Mouse (Mus musculus): ENCODE measurements around the gene Plppr1. TPM values are rescaled to one million over a fixed set of nuclear protein-coding genes. Genes with fewer than 3 reads are reported as not detected.

The Plppr1 gene
- 0.05 TPM in 1 of 2 replicates, not detected in the other for polyA plus RNA-seq (2012; rRNA removed)

DNA sequence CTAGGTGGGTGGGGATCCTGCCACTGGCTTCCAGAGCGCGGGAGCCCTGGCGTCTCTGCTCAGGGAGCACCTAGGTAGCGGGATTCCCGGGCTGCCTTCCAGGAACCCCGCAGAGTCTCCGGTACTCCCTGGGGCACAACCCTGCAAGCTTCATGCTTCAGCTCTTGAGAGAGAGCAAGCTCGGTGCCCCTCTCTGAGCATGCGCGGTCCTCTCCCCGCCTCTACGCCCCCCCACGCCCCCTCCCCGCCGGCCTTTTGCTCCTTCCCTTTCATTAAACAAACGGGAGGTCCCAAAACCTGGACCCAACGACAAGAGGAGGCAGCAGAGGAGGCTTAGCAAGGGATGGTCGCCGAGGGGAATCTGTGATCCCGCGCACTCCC, at the start of gene Plppr1:
TSS of gene Plppr1 (plus strand) at position 253 of the 381 bp plus-strand sequence.
- WGBS: 1% methylated on average over 20 of the region's 21 CpGs
- DNase-seq (ENCODE audit: low read depth, low spot score): no peak

- DNase-seq (ENCODE audit: low read depth, low spot score): no peak
Observed at GRCm38 (mm10) chr4:49016701-49017100, 42.4 kb upstream of the Plppr1 start.

DNA sequence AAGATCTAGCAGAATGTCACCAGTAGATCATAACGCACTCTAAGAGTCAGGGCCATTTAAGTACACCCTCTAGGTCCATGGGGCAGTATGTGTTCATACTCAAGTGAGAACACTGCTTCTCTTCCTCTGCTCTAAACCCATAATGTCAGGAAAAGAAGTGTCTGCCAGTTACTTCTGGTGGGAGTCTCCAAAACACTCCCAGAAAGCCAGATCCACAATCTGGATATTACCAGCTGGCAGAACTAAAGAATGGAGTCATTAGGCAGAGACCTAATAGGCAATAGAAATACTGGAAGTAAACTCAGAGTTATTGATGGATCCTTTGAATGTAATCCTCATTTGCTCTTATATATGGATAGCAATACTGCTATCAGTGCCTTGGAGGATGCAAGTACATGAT, 35.9 kb upstream of the Plppr1 start:
- no peak for DNase-seq (ENCODE audit: low read depth, low spot score)
- WGBS: 90% methylated on average over 1 of the region's 1 CpGs

DNA sequence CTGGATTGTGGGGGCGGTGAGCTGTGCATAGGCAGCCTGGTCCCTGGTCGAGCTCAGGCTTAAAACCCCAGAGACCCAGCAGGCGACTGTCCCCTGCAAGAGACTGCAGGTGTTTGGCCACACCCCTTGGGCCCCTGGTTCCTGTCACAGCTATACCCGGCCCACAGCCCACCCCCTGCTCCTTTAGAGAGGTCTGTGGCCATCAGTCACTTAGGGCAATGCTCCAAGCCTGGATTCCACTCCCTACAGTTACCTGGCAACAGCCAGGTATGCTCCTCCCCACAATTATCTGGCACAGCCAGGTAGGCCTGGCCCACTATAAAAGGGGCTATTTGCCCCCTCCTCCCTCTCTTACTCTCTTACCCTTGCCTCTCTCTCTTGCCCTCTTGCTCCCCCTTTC, 20.8 kb upstream of the Plppr1 start:
- 48% methylated on average over 4 of the region's 4 CpGs for WGBS

GRCm38 (mm10) chr4:49039854-49040253, 19.2 kb upstream of the Plppr1 start:
- no peak for DNase-seq (ENCODE audit: low read depth, low spot score)
- WGBS: 84% methylated on average over 3 of the region's 3 CpGs

More for the DNA sequence above, 20.8 kb upstream of the Plppr1 start:
- no peak for DNase-seq (ENCODE audit: low read depth, low spot score)

- WGBS: 15% methylated on average over 1 of the region's 1 CpGs
- DNase-seq (ENCODE audit: low read depth, low spot score): no peak
Observed at GRCm38 (mm10) chr4:49041655-49042054, 17.4 kb upstream of the Plppr1 start.

DNA sequence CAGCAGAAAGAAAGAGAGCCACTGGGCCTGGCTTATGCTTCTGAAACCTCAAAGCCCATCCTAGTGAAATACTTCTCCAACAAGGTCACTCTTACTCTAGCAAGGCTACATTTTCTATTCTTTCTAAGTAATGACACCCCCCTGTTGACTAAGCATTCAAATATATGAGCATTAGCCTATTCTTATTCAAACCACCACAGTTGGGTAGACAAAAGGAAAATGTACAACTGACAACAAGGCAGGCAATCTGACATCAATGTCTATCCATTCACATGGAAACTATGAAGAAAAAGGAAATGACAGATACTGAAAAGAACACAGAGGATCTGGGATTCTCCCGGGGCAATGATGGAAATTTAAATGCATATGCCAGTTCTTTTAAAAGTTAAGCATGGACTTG, 8.4 kb upstream of the Plppr1 start:
- WGBS: 86% methylated on average over 1 of the region's 1 CpGs
- no peak for DNase-seq (ENCODE audit: low read depth, low spot score)

DNA sequence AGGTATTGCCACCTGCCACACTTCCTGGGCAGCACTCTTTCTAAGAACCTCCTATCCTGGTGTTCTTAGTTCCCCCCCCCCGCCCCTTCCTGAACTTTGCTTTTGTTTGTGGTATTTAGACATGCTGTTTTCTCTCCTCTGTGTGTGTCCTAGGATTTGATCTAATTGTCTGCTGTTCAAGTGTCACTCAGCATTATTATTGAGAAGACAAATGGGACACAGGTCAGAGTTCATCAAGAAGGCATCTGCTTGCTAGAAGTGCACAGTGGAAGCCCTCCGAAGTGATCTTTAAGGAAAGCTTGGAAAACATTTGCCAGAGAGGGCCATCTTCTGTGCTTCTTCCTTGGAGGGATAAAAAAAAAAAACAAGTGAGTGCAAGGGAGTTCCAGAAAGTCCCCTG, 1.2 kb upstream of the Plppr1 start:
- WGBS: 59% methylated on average over 2 of the region's 2 CpGs

GRCm38 (mm10) chr4:49058557-49058956, 516 bp upstream of the Plppr1 start:
- WGBS: 18% methylated on average over 7 of the region's 7 CpGs
- no peak for DNase-seq (ENCODE audit: low read depth, low spot score)

More for the DNA sequence above, 1.2 kb upstream of the Plppr1 start:
- DNase-seq (ENCODE audit: low read depth, low spot score): no peak

DNA sequence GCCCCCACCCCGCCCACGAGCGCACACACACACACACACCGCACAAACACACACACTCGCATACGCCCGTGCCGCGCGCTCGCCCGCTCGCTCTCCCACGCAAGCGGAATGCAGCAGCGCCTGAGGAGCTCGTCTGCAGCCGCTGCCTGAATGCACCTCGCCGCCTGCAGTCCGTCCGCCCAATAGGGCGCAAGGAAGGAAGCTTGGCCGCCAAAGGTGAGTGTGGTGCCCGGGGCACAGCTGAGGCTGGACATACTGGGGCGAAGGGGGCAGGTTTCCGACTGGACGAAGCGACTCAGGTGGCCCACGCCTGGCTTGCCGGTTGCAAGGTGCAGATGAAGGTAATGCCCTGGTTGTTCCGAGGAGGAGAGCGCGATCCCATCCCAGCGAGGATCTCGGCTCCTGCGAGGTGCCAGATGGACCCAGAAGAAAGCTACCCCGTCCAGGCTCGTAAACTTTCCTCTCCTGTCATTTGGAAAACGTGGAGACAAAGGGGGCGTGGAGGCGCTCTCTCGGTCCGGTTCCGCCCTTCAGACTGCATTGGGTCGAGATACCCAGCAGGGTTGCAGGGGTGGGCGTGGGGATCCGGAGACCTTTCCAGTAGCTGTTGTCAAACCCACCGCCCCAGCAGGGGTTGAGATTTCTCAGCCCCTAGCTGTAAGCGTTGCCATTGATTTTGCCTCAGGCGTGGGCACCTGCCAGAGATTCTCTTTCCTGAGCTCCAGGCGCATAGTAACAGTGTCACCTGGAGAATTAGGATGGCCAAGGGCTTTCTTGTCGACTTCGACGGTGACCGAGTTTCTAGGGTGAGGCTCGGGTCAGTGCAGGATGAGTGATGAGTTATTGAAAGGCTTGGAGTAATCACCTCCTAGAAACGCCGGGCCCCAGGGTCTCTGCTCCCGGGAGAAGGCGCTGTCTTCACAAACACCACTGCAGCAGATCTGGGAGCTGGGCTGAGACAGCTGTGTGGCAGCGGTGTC, 619 bp downstream of the Plppr1 start:
- DNase-seq (ENCODE audit: low read depth, low spot score): no peak
- WGBS: 2% methylated on average over 61 of the region's 62 CpGs

GRCm38 (mm10) chr4:49069471-49069870, 10.4 kb downstream of the Plppr1 start:
- no peak for DNase-seq (ENCODE audit: low read depth, low spot score)
- WGBS: 81% methylated on average over 4 of the region's 4 CpGs

DNA sequence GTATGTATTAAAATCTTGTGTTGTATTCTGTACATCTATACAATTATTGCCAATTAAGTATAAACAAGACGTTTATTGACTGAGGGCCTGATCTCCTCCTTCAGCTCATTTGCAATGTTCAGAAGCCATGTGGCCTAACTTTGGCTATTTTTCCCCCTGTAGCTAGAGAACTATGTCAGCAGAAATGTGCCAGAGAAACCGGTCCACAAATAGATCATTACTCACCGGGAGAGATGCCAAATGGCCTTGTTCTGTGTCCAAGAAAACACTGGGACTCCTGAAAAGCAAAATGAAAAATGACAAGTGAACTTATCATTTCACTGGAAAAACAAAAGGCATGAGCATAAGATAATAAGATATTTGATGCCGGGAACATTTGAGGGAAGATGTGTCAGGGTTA, 13.8 kb downstream of the Plppr1 start:
- 58% methylated on average over 4 of the region's 4 CpGs for WGBS
- DNase-seq (ENCODE audit: low read depth, low spot score): no peak

- DNase-seq (ENCODE audit: low read depth, low spot score): no peak
- WGBS: 84% methylated on average over 2 of the region's 2 CpGs
Observed at GRCm38 (mm10) chr4:49075881-49076280, 16.8 kb downstream of the Plppr1 start.

DNA sequence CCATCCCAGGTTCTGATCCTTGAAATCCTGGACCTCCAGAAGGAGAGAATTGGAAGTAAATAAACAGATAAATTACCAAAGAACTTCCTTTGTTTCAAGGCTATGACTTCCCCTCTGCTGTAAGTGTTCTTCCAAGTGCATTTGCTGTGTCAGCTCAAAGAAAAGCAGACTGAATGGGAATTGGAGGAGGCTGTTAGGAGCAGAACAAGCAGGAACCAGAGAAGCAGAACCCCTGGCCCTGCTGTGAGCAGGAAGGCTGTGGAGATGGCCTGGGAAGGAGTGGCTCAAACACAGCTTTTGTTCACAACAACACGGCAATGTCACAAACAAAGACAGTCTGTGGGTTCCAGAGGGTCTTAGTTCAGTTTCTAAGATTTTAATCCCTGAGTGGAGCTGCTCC, 20.3 kb downstream of the Plppr1 start:
- DNase-seq (ENCODE audit: low read depth, low spot score): no peak
- WGBS: 41% methylated on average over 1 of the region's 1 CpGs

- no peak for DNase-seq (ENCODE audit: low read depth, low spot score)
- WGBS: 57% methylated on average over 3 of the region's 3 CpGs
Observed at GRCm38 (mm10) chr4:49088205-49088604, 29.1 kb downstream of the Plppr1 start.

DNA sequence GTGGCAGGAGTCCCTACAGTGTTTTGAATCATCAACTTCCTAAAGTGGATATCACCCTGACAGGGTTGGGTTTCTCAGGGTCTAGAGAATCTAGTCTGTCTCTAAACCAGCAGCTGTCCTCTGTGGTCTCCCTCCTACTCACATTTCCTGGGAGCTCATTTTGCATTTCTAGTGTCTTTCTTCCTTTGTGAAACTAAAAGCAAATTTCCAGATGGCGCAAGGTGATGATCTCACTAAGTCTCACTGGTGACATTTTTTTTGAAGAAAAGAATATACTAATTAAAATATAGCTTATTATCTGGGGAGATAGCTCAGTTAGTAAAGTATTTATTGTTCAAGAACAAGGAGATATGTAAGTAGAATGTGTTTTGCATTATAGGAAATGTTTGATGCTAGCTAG, 31.4 kb downstream of the Plppr1 start:
- whole genome bisulfite sequencing: 95% methylated on average over 1 of the region's 1 CpGs
- DNase-seq (ENCODE audit: low read depth, low spot score): no peak

GRCm38 (mm10) chr4:49099448-49099847, 40.4 kb downstream of the Plppr1 start:
- no peak for DNase-seq (ENCODE audit: low read depth, low spot score)
- 60% methylated on average over 2 of the region's 2 CpGs for WGBS

DNA sequence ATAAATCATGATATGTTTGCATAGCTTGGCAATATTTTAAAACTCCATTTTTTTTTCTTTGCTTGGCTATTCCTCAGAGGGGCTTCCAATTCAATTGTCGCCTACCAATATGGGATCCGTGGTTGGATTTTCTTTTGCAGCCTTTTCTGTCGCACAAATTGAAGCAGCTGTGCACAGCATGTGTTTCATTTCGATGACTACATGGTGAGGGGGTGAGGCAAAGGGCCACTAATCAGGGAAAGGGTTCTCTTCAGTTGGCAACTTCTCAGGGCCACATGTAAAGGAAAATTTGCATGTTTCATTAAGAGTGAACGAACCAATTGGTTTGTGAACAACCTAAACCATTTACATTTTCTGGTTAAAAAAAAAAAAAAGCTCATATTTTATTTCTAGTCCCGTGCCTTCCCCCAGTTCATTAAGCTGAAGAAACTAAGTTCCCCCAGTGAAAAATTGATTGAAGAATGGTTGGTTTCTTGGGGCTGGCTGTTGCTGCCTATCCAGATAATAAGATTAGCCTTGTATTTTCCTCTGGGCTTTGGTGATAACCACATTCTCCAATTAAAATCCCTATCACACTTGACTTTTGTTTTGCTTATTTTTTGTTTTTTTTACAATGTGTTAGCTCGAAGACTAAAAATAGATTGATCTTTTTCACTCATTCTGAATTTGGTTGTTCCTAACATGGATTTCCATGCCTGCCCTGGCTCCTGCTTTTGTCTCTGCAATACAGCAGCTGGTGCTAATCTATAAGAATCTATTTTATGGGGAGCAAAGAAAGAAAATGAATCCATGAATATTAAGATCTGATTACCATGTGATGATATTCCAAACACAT, 43.1 kb downstream of the Plppr1 start:
- WGBS: 44% methylated on average over 7 of the region's 7 CpGs
- DNase-seq (ENCODE audit: low read depth, low spot score): no peak

GRCm38 (mm10) chr4:49102769-49103193, 43.7 kb downstream of the Plppr1 start:
- WGBS: 91% methylated on average over 4 of the region's 4 CpGs
- no peak for DNase-seq (ENCODE audit: low read depth, low spot score)

DNA sequence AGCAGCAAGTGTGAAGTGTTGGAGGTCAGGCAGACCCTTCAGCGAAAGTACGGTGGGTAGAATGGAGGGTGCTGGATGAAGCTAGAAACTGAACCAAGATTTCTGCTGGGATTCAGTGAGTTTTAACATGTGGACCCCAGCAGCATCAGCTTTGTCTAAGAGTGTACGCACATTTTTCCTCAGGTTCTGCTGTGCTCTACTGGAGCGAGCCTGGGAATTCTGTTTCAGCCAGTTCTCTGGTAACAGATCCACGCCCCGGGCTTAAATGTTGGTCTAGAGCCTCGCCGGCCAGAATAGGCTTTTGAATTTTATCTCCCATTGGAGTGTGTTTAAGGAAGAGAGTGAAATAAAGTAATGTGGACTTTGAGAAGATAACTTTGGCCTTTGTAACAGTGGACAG, 45.8 kb downstream of the Plppr1 start:
- WGBS: 83% methylated on average over 8 of the region's 8 CpGs
- DNase-seq (ENCODE audit: low read depth, low spot score): no peak
